Mouse (Mus musculus) kidney, adult 8-10 months (tissue): ENCODE results near the gene Plekhg4.

Experiments
- DNase-seq, 2 experiments: peaks; one replicate each; pipeline ENCODE4 v3.0.0; 2022

Gene Plekhg4

DNA sequence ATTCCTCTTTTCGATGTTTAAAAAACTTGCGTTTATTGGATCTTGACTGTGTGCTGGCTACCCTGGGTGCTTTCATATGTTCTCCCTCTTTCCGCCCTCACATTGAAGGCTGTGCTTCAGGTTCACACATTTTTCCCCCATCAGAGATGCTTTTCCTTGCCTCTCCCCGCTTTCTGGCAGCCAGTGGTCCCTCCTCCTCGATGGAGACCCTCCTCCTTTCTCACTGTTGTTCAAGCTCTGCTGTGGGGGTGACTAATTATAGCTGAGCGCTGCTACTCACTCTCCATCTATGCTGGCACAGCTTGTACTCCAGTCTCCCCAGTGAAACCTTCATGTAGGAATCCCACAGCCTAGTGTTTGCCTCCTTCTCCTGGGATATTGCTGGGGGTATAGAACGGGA, 22.9 kb upstream of the Plekhg4 start:
- DNase-seq: no peak

DNA sequence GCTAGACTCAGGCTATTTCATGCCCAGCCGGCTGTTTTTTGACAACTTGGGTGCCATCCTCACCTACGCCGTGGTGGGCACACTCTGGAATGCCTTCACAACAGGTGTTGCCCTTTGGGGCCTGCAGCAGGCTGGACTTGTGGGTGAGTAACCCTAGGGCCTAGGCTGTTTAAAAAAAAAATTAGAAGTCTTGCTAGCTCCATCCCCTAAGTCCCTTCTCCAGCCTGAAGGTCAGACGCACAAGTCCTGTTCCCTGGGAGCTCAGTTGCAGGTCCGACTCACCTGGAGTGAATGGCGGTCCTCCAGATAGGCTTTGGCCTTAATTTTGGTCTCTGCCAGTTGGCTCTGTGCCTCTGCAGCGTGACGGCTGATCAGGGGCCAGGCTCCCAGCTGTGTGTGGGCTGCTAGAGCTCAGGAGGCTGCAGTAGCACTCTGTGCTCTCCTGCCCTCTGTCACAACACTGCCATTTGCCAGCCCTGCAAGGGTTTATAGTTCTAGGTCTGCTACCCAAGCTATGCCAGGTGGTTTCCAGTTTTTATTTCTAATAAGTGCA, 19.4 kb upstream of the Plekhg4 start:
- DNase-seq: no peak

DNA sequence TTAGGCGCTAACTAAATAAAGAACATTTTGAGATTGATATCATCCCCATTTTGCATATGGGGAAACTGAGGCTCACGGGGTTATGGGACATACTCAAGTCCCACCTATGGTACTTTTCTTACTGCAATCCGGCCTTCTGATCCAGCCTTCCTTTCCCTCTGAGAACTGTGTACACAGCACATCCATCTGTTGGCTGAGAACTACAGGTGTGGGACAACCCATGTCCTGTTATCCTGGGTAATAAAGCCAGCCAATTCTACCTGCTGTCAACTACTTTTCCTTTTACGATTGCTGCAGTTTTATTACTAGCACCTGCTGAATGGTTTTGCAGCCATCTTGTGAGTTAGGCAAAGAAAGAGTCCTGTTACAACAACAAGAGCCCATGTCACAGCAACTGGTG, 18.5 kb upstream of the Plekhg4 start:
- DNase-seq: no peak

DNA sequence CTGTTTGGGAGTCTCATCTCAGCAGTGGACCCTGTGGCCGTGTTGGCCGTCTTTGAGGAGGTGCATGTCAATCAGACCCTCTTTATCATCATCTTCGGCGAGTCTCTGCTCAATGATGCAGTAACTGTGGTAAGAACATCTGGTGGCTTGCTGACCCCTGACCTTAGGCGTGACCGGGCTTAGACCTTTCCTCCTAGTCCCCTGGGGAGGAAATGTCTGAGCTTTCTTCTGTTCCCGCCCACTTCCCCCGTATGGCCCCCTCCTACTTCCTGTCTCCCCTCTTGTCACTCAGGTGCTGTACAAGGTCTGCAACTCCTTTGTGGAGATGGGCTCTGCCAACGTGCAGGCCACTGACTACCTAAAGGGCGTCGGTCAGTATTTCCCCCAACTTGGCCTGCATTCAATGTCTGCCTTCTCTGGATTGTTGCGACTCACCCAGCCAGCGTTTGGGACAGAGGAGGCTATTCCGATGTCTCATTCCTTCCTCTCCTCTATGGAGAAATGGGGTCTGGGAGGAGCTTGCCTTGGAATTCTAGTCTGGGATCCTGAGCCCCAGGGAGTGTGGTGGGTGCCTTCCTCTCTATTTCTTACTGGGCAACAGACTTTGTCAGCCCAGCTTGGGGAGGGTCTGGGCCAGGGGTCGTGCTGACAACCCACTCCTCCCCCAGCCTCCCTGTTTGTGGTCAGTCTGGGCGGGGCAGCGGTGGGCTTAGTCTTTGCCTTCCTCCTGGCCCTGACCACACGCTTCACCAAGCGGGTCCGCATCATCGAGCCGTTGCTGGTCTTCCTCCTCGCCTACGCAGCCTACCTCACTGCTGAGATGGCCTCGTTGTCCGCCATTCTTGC, 17.7 kb upstream of the Plekhg4 start:
- DNase-seq: peak; percentile 55 to 57

DNA sequence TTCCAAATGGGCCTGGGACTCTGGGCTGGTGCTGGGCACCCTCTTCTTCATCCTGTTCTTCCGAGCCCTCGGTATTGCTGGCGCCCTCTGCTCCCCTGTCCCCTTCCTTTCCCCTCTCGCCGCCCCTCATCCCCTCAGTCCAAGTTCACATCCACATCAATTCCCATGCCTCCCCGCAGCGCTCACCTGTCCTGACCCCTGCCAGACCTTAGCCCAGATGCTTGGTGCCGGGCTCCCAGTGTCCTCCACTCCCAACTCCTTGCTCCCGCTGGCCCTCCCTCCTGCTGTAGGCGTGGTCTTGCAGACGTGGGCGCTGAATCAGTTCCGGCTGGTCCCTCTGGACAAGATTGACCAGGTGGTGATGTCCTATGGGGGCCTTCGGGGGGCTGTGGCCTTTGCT, 16.4 kb upstream of the Plekhg4 start:
- no peak for DNase-seq

DNA sequence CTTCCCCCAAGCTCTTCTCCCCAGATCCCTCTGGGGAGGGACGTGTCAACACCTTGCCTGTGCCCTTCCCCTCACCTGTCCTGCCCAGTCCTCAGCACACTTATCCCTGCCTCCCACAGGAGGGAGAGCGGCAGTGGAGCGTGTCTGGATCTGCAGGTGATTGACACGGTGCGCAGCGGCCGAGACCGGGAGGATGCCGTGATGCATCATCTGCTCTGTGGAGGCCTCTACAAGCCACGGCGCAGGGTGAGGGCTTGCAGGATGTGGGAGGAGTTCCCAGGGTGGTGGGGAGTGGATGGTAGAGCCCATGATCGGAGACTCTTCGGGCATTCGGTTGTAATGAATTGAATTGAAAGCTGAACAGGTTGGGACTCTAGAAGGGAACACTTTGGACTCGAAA, 13.9 kb upstream of the Plekhg4 start:
- no peak for DNase-seq

DNA sequence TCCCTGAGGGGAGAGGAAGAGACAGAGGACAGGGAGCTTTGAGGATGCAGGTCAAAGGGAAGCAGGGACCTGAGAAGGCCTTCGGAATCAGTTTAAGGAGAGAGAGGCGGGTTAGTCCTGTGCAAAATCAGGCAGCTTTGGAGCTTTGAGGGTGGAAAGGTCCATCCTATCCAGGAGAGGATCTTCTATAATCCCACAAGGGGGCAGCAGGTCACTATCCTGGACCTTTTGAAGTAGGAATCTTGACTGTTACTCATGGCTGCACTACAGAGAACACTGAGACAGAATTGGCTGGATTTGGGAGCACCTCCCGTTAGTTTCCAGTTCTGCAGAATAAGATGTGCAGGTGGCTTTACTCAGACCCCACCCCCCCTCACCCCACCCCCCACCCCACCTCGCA, 13.4 kb upstream of the Plekhg4 start:
- DNase-seq: no peak

DNA sequence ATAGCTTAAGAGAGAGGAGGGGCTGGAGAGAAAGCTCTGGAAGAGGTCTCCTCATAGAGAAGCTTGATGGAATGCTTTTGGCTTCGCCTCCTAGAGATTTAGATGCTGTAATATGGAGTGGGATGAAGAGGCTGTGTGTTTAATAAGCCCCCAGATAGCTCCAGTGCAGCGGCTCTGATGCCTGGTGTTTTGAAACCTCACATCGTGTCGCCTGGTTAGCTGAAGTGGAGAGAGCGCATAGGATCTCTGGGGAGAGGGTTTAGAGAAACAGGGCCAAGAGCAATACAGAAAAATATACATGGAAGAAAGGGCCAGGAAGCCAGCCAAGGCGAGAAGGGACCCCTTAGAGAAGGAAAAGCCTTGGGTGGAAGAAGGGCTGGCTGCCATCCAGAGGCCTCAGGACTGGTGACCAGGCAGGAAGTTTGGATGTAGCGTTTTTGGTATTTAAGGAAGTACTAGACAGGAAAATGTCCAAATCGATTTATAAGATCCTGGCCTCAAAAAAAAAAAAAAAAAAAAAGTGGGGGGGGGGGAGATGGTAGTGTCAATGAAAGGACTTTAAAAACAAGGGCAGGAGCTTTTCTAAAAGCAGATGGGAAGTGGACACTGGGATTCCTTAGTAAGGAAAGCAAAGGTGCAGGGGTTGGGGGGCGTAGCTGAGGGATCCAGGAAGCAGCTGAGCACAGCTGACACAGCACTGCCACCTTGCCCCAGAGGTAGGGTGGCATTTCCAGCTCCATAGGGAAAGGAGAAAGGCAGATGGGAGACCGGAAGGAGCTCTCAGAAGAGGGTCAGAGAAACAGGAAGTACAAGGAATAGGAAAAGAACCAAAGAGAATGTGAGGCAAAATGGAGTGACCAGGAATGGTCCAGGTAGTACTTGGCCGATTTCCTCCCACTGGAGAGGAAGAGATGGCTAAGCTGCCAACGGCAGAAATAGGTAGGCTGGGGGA, 11.0 kb upstream of the Plekhg4 start:
- peak in 1 of 2 experiments; percentile 45 for DNase-seq

DNA sequence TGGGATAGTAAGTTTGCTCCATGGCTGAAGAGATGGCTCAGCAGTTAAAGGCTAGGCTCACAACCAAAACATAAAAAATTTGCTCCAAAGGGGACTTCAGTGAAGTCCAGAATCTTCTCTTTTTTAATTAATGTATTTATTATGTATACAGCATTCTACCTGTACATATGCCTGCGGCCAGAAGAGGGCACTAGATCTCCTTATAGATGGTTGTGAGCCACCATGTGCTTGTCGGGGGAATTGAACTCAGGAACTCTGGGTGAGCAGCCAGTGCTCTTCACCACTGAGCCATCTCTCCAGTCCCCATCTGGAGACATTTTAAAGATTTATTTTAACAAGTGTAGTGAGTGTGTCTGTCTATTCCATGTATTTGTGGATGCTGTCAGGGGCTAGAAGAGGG, 6.0 kb upstream of the Plekhg4 start:
- no peak for DNase-seq

DNA sequence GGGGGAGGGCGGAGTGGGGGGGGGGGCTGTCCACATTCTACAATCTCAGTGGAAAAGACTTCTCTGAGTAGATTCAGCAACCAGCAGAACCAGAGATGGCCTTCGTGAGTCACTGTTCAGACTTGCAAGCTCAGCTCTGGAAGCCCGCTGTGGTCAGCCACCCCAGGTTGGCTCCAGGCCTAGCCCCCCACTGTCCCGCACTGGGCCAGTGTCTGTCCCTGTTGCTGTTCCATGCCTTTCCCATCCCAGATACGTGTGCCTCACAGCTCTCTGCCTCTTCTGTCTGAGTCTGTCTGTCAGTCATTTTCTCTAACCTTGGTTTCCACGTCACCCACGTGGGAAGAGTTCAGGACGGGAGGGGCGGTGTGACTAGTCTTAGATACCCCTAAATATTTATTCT, 601 bp upstream of the Plekhg4 start:
- DNase-seq: no peak

DNA sequence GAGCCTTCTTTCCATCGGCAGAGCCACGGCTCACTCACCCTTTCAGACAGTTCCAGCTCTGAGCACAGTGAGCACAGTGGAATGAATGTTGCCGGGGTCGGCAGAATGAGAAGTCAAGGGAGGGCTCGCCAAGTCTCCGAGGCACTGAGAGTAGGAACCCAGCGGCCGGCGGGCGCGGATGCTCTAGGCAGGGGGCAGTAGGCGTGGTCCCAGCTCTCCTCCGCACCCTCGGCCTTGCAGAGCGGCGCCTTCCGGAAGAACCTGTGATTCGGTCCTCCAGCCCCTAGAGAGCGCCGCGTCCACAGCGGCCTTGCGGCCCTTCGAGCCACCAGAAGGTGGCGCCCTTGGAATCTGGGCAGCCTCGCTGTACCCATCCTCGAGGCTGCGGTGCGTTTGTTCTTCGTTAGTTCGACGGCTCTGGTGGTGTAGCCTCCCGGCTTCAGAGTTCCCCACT, 1.5 kb downstream of the Plekhg4 start:
- no peak for DNase-seq

DNA sequence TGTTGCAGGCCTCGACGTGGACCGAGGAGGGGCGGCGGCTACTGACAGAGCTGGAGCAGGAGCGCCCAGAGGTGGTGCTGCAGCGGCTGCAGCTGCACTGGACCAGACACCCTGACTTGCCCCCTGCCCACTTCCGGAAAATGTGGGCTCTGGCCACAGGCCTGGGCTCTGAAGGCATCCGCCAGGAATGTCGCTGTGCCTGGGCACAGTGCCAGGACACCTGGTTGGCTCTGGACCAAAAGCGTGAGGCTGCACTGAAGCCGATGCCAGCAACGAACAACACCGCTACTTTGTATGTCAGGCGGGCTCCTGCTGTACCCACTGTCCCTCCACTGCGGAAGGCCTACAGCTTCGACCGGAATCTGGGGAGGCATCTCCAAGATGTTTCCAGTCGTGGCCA, 5.6 kb downstream of the Plekhg4 start:
- peak; percentile 66 to 78 for DNase-seq

DNA sequence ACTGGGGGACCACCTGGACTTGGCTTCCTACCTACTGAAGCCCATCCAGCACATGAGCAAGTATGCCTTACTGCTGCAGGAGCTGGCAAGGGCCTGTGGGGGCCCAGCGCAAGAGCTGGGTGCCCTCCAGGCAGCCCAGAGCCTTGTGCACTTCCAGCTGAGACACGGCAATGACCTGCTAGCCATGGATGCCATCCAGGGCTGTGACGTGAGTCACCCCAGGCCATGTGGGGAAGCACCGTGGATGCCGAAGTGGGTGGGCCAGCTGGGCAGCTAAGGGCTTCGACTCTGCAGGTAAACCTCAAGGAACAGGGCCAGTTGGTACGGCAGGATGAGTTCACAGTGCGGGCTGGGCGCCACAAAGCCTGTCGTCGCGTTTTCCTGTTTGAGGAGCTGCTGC, 7.2 kb downstream of the Plekhg4 start:
- no peak for DNase-seq

DNA sequence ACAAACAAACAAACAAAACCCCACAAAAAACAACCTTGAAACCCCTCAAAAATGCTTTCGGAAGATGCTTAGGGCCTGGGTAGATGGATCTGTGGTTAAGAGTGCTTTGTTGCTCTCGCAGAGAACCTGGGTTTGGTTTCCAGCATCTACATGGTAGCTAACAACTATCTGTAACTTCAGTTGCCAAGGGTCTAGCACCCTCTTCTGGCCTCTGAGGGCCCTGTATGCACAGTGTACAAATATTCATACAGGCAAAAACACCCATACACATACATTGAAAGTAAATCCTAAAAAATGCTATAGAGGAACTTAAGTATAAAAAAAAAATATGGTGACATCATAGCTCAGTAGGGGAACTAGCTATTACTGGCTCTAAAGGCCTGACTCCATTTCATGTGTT, 11.0 kb downstream of the Plekhg4 start:
- DNase-seq: no peak

DNA sequence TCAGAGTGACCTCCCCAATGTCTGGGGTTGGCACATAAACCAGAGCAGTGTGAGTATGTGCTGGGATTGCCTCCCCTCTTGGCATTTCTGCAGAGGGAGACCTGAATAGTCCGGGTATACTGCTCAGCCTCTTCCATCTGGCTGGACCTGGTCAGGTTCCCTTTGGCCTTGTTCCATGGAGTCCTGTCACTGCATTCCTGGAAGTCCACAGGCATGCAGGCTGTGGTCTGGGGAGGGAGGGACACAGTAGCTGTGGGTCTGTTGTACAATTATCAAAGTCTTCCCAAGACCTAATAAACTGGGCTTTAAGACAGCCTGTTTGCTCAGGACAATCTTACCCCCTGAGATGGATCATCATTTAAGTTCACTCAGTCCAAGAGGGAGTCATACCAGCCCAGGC, 14.1 kb downstream of the Plekhg4 start:
- DNase-seq: peak; percentile 49 to 68

DNA sequence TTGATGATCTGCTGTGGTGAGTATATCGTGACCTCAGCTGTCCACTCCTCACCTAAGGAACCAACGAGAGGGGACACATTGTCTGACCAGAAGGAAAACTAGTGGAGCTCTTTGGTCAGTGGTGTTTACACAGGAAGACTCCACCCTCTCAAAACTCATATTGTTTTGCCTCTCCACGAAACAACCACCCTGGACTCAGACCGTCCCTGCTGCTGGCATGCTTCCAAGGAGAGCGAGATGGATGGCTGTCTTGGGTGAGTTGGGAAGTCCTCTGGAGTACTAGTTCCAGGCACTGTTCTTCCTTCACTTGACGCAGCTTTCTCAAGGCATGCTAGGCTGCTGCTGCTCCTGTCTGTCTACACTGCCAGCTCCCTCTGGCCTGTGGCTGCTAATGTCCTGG, 16.0 kb downstream of the Plekhg4 start:
- DNase-seq: no peak

DNA sequence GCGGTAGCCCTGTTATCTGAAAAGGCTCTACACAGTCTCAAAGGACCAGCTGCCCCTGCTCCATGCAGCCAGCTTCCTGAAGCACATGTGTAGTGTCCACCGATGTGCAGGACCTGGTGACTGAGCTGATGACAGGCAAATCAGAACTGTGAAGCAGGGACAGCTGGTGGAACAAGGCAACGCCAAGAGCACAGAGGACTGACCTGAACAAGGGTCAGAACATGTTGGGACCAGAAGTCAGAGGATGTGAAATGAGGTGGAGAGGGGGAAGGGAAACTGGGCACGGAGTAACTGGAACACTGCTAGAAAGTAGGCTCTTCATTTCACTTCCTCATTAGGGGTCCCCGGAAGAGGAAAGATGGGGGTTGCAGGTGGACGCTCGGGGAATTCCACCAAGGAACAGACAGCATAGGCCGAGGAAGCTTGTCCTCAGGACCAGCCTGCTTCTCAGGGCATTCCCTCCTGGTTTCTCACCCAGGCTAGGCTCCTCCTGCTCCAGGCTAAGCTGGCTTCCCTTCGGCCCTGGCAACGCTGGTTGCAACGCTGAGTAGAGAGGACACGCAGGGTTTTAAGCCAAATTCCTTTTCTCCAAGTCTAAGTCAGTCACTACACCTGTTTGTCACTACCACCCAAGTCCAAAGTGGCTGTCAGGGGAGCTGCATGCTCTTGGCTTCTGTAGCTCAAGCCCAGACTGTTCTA, 20.2 kb downstream of the Plekhg4 start:
- DNase-seq: no peak

DNA sequence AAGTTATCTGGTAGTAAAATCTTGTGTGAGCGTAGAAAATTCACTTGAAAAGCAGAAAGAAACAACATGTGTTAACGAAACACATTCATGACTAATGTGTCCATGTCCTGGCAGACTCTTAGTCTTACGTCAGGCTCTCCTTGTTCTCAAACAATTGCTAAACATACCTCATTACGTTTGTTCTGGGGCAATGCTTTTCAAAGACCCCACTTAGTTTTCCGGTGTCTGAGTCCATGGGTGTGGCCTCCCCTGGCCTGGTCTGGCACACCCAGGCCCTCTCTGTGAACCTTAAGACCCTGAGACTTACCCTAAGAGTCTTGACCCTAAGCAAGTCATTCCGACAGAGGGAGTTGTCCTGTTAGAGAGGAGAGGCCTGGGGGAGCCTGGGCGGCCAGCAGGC, 20.8 kb downstream of the Plekhg4 start:
- DNase-seq: no peak

DNA sequence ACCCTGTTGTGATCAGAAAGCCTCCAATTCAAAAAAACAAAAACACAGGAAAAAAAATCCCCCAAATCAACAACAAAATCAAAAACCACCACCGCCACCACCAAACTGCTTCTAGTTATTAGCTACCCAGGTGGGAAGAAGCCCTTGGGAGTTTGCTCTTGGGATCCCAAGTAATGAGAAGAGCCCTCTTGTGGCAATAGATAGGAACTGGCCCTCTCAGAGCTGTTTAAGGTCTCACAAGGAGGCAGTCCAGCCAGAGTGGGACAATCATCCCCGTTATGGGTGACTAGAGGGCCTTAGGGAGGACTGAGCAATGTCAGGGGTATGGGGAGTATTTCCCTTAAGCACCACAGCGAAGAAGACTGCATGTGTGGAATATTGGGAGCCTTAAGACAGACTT, 24.7 kb downstream of the Plekhg4 start:
- peak; percentile 59 to 67 for DNase-seq

DNA sequence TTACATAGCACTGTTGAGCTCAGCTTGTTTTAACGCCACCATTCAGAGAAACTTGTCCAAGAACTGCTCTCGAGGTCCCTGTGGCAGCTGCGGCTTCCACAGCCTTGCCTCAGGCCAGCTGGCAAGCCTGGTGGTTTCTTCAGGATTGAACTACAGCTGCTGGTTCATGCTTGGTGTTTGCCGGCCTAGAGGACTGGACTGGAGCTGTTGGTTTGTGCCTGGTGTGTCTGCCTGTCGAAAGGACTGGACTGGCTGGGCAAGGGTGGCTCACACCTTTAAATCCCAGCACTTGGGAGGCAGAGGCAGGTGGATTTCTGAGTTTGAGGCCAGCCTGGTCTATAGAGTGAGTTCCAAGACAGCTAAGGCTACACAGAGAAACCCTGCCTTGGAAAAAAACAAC, 26.9 kb downstream of the Plekhg4 start:
- no peak for DNase-seq

DNA sequence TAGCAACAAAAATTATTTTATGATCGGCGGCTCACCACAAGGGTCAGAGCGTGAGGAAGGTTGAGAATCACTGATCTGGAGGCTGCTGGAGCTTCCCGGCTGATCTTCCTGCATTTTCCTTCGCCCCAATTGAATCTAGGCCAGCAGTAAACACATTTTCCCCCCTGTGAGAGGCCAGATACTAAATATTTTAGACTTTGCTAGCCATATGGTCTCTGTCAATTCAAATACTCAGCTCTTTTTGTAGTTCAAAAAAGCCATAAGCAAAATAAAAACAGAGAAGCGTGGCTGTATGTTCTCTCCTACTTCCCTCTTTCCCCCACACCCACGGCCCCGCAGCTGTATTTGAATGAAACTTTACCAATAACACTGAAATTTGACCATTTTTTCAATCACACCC, 30.4 kb downstream of the Plekhg4 start:
- no peak for DNase-seq

DNA sequence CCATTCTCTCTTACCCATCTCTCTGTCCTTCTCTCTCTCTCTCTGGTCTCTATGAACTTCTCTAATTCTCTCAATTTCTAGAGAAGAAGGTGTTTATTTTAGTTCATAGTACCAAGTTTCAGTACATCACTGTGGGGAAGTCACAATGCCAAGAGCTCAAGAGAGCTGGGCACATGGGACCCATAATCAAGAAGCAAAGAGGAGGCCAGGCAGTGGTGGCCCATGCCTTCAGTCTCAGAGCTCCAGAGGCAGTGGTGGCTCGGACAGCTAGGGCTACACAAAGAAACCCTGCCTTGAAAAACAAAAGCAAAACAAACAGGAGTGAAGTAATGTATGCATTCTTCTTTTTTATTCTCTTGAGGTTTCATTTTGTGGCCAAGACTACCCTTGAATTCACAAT, 31.4 kb downstream of the Plekhg4 start:
- no peak for DNase-seq

DNA sequence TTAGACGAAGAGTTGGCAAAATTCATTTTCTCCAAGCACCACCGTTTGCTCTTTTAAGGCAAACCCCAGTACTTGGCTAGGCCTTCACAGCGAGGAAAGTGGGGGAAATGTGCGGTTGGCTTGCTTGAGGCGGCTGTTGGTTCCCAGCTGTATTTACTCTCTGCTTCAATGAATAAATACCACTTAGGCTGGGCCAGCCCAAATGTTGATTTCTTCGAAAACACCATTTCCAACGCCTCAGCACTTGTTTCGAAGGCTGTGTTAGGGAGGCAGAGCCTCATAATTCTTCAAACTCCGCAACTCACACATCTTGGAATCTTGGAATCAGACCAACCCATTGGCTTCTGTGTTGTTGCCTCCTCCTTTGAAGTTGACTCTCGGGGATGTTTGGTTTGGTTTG, 33.3 kb downstream of the Plekhg4 start:
- no peak for DNase-seq
